Mouse (Mus musculus): Measurements from ENCODE around the gene Elavl4.
A peak's percentile ranks its signal among the peaks of the same experiment; 100 is the strongest.

Elavl4 gene

GRCm38 (mm10) chr4:110157515-110158159, 194.1 kb downstream of the Elavl4 start:
- peak; percentile 67 for DNase-seq

GRCm38 (mm10) chr4:110155954-110156353, 195.8 kb downstream of the Elavl4 start:
- DNase-seq: peak; percentile 55
